Mouse (Mus musculus) ES-CJ7 (cell line): ENCODE data around the gene Afap1.

ENCODE experiments used
- DNase-seq: peaks from one replicate; pipeline ENCODE4 v3.0.0; 2011; ENCODE audit warnings: low read depth, low spot score

Afap1 gene

DNA sequence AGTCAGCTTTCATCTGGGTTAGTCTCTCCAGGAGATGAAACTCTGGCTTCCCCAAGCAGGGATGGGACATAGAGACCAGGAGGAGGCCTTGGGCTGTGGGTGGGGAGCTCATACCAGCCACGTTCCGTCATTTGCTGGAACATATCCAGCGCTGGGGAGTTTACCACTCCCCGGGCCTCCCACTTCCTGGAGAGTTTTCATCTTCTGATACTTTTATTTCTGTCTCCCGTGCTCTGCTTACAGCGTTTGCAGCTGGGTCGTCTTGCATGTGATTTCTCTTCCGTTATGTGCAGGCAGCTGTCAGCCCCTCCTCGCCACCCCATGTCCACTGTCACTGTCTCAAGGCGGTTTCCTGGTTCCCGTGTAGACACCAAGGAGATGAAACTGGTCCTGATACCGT lies 80.7 kb downstream of the Afap1 start:
- no peak for DNase-seq

- DNase-seq, result no peak
Measured at GRCm38 (mm10) chr5:35974265-35974664, 81.1 kb downstream of the Afap1 start.

DNA sequence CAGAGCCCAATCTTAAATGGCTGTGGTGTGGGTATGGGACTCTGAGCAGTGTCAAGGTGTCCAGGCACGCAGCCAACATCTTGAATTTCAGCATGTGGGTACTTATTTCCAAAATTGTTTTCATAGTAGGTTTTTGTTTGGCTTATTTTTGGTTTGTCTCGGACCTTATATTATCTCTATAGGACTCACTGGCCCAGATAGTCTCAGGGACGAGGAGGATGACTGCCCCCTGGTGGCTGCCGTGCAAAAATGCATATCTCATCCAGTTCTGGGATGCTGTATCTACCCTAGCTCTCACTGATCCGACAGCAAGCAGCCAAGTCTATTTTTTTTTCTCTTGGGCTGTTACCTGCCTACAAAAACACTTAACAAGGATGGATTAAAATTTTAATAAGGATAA lies 82.6 kb downstream of the Afap1 start:
- peak; percentile 59 for DNase-seq

- DNase-seq, result no peak
Measured at GRCm38 (mm10) chr5:35980542-35980941, 87.4 kb downstream of the Afap1 start.

DNA sequence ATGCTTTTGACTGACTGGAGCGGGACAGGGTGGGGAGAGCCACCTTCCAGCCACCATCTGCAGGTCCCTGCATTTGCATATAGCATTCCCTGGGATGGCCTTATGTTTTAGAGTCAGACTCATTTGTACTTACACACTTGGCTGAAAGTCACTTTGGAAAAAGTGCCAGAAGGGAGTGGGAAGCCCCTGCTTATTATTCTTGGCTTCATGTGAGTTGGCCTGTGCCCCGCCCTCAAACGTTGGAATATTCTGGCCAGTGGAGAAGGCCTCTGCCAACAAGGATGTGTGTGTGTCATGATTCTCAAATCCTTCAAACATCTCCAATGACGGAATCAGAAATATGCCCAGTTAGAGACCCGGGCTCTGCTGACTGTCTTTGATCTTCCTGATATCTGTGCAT lies 88.2 kb downstream of the Afap1 start:
- DNase-seq, result no peak

GRCm38 (mm10) chr5:35981976-35982375 lies 88.9 kb downstream of the Afap1 start:
- DNase-seq, result peak; percentile 54

DNA sequence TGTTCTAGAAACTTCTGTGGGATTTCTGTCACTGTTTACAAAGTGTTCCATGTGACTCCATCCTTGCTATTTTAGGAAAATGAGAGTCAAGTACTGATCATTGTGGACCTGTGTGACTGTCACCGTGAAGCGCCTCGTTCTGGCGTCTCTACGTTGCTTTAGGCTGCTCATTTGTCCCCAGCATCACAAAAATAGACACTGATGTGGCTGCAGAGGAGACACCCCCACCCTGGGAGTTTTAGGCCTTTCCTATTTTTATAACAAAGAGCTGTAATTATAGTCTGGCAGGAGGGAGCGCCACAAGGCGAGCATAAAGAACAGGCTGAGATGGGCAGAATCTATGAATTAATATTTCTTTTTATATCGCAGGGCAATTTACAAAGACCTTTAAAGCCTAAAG lies 92.5 kb downstream of the Afap1 start:
- no peak for DNase-seq

- no peak for DNase-seq
Measured at GRCm38 (mm10) chr5:35988085-35988484, 95.0 kb downstream of the Afap1 start.

DNA sequence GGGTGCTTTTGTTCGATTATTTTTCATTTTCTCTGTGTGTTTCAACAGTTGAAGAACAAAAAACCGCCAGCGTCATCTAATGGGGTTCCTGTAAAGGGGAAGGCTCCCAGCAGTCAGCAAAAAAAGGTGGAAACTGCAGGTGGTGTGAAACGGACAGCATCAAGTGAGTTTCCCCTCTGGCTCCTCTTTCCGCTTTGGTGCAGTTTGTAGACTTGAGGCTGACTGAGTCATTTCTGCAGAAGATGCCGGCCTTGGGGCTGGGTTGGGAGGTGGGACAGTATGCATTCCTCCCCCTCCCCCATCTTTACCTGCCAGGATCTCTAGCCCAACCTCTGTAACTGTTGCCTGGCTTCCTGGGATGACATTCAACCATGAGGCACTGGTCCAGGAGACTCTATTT lies 96.4 kb downstream of the Afap1 start:
- no peak for DNase-seq

- DNase-seq, result peak; percentile 17
Measured at GRCm38 (mm10) chr5:35989986-35990735, 97.0 kb downstream of the Afap1 start.

- no peak for DNase-seq
Measured at GRCm38 (mm10) chr5:36003797-36004196, 110.7 kb downstream of the Afap1 start.

DNA sequence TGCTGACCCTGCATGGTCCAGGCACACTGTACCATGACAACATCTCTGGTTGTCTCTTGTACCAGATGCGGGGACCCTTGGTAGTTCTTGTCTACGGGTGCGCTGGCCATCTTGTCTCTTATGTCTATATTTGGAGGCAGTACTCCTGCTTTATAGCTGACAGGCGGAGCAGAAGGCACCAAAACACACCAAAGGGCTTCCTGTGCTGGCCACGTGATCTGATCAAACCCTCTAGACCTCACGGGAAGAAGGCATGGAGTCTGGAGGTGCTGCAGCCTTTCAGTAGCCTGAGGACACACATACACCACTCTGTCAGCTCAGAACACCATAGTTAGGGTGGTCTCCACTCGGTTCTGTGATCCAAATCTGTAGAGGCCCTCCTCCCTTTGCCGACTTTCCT lies 113.0 kb downstream of the Afap1 start:
- no peak for DNase-seq

GRCm38 (mm10) chr5:36006586-36006985 lies 113.5 kb downstream of the Afap1 start:
- no peak for DNase-seq

GRCm38 (mm10) chr5:36007649-36008048 lies 114.5 kb downstream of the Afap1 start:
- DNase-seq, result no peak

GRCm38 (mm10) chr5:36009405-36009804 lies 116.3 kb downstream of the Afap1 start:
- no peak for DNase-seq

GRCm38 (mm10) chr5:36018366-36018765 lies 125.2 kb downstream of the Afap1 start:
- peak; percentile 60 for DNase-seq

DNA sequence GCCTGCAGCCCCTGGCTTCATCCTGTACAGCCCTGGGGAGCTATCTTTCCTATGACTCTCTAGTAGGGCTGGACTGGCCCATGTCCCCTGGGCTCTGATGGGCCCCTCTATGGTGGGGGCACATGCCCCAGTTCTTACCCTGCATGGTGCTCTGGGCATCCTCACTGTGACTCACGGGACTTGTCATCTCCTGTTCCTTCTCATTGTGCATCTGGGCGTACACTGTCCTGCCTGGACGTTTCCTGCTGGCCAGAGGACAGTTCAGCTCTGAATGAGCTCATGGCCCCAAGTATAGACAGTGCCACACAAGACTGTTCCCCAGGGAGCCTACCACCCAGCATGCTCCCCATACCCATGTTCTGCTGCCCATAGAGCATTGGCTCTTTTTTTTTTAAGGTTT lies 128.0 kb downstream of the Afap1 start:
- no peak for DNase-seq

- no peak for DNase-seq
Measured at GRCm38 (mm10) chr5:36022361-36022760, 129.2 kb downstream of the Afap1 start.

DNA sequence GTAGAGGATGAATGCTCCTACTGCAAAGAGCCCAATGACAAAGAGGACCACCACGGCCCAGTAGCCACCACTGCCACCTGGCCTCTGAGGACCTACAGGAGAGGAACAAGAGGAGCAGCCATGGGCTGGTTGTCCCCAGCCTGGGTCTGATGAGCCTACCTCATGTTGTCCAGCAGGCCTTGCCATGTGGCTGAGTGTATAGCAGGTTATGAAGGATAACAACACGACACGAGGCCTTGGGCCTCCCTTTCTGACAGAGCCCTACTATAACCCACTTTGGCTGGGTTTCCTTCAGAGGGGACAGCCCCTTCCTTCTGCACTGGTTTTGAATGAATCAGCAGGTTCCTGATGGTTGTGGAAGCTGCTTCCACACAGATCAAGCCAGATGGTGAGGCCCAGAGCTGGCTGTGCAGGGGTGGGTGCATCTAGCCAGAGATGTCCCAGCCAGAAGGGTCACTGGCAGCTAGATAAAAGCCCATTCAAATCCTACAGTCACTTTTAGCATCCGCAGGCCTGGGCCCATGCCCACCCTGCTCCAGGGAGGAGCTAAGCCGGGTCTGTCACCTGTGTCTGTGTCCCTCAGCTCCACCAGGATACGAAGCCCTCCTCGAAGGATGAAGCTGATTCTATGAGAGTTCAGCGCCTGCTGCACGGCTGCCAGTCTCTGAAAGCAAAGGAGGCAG lies 131.0 kb downstream of the Afap1 start:
- no peak for DNase-seq

GRCm38 (mm10) chr5:36025076-36025475 lies 132.0 kb downstream of the Afap1 start:
- DNase-seq, result no peak

DNA sequence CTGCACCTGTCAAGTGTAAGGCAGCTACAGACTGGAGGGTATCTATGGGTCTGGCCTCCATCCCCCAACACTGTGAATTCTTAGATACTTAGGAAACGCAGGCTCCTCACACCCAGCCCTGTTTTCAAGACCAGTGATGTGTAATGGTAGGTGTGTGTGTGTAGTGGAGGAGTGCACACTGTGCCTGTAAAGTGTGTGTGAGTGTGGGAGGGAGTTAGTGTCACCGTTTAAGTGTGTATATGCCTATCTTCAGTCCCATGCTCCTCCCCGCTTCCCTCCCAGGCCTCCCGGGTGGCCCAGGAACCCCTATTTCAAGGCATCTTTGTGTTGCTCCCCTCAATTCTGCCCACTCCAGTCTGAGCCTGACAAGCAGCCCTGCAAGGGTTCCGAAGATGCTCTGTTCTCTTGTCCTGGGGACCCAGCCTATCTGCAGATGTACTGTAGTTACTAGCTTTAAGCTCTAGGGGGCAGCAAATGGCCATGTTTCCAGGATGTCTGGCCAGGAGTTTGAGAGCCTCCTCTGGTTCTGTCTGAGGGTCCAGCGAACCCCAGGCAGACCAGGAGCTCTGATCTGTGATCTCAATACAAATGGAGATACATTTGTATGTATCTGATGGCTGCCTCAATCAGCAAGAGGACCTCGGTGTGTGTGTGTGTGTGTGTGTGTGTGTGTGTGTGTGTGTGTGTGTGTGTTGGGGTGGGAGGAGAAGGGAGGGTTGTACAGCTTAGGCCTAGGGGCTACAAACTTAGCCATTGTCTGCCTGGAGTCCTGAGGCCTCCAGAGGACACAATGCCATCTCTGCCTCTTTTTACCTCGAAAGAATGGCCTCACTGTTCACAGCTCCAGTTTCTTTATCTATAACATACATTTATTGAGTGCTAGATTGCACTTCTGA lies 140.7 kb downstream of the Afap1 start:
- peak; percentile 64 for DNase-seq

DNA sequence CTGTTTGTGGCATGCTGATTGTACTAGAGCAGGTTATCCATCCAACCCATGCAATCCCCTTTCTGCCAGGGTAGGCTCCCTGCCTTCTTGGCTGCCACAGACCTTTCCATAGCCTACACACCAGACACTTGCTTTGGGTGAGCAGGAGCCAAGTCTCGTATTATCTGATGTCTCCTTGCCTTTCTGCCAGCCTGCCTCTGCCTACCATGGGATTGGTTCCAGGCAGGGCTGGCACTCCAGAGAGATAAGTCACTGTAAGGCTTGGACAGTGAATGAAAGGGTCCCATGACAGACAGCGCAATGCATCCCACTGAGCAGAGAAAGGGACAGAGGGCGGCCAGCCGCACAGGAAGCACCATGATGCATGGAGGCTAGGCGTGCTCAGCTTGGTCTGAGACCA lies 146.5 kb downstream of the Afap1 start:
- no peak for DNase-seq
